Mouse (Mus musculus): ENCODE results near the gene Tnk2. TPM values are rescaled to one million over a fixed set of nuclear protein-coding genes. Genes with fewer than 3 reads are reported as not detected.
A peak's percentile ranks its signal among the peaks of the same experiment; 100 is the strongest.
"Not testable (repeated sequence)": the region's sequence is repeated elsewhere in the genome, so short reads cannot be mapped to it uniquely, and the experiment has no call there.

Tnk2 gene
- total RNA-seq, 2 experiments from 2014 or later = 93.2 to 107 TPM

DNA sequence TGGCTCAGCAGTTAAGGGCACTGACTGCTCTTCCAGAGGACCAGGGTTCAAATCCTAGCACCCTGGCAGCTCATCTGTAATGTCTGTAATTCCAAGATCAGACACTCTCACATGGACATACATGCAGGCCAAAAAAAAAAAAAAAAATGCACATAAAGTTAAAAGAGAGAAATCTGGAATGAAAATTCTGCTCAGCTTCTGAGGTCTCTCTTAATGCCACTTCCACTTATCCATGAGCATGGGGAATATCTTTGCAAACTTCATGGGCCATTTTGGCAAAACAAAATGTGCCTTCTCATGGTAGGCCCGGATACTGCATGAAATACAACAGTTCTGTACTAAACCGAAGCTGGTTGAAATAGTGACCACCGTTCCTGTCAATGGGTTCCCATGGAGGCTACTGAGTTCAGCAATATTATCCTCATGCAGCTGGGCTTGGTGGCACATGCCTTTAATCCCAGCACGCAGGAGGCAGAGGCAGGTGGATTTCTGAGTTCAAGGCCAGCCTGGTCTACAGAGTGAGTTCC is 10.1 kb upstream of the Tnk2 start:
- no peak for DNase-seq (ENCODE audit: extremely low spot score in 1 of 2, low spot score in 2 of 2)
- intact Hi-C loops (cut with DNase I) = no loop called here

GRCm38 (mm10) chr16:32634183-32634582 is 9.5 kb upstream of the Tnk2 start:
- DNase-seq (ENCODE audit: extremely low spot score in 1 of 2, low spot score in 2 of 2) = no peak
- intact Hi-C loops (cut with DNase I) = no loop called here

GRCm38 (mm10) chr16:32635314-32635713 is 8.4 kb upstream of the Tnk2 start:
- peak in 1 of 2 experiments; percentile 56 for DNase-seq (ENCODE audit: extremely low spot score in 1 of 2, low spot score in 2 of 2)
- intact Hi-C loops (cut with DNase I) = loop anchor here (5.0 kb wide), 1 partner anchor 128 kb away; no protein-coding TSS in a partner anchor

DNA sequence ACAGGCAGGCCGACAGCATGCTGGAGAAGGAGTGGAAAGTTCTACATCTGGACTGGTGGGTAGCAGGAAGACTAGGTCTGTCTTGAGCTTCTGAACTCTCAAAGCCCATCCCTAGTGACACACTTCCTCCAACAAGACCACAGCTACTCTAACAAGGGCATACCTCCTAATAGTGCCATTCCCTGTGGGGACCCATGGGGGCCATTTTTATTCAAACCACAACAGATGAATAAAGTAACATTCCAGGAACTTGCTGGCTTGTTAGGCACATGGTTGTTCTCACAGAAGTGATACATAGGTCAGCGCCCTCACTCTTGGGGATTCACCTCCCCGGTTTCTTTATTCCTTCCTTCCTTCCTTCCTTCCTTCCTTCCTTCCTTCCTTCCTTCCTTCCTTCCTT is 7.3 kb upstream of the Tnk2 start:
- intact Hi-C loops (cut with DNase I) = loop anchor here (5.0 kb wide), 1 partner anchor 129 kb away; no protein-coding TSS in a partner anchor
- DNase-seq (ENCODE audit: extremely low spot score in 1 of 2, low spot score in 2 of 2) = no peak

- intact Hi-C loops (cut with DNase I) = loop anchor here (5.0 kb wide), 1 partner anchor 130 kb away; no protein-coding TSS in a partner anchor
- DNase-seq (ENCODE audit: extremely low spot score in 1 of 2, low spot score in 2 of 2) = no peak
Measured at GRCm38 (mm10) chr16:32636871-32637521, 6.7 kb upstream of the Tnk2 start.

- peak; percentile 70 to 87 for DNase-seq (ENCODE audit: extremely low spot score in 1 of 2, low spot score in 2 of 2)
- intact Hi-C loops (cut with DNase I) = loop anchor here (2.0 to 5.0 kb wide), 2 partner anchors 50 to 131 kb away; no protein-coding TSS in a partner anchor
Measured at GRCm38 (mm10) chr16:32638476-32638875, 5.2 kb upstream of the Tnk2 start.

DNA sequence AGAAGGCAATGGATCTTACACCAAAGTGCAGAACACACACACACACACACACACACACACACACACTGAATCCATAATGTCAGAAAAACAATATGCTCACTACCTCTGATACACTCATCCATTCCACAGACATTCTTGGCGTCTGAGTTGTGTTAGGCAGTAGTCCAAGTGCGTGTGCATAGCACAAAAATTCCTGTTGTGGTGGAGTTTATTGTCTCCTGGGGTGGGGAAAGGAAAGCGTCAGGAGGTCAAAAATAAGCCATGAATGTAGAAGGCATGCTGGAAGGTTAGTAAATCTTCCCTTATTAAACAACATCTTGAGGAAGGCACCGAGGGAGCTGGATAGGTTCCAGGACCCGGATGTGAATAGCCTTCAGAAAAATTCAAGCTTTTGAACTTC is 3.6 kb upstream of the Tnk2 start:
- intact Hi-C loops (cut with DNase I) = no loop called here
- peak in 1 of 2 experiments; percentile 57 for DNase-seq (ENCODE audit: extremely low spot score in 1 of 2, low spot score in 2 of 2)

- intact Hi-C loops (cut with DNase I); DNase-seq (ENCODE audit: extremely low spot score in 1 of 2, low spot score in 2 of 2): not testable (repeated sequence)
Measured at GRCm38 (mm10) chr16:32640683-32641082, 3.0 kb upstream of the Tnk2 start.

GRCm38 (mm10) chr16:32641440-32642219 is 2.0 kb upstream of the Tnk2 start:
- DNase-seq (ENCODE audit: extremely low spot score in 1 of 2, low spot score in 2 of 2) = no peak
- intact Hi-C loops (cut with DNase I) = no loop called here

GRCm38 (mm10) chr16:32642280-32642679 is 1.4 kb upstream of the Tnk2 start:
- intact Hi-C loops (cut with DNase I) = no loop called here
- no peak for DNase-seq (ENCODE audit: extremely low spot score in 1 of 2, low spot score in 2 of 2)

- intact Hi-C loops (cut with DNase I) = no loop called here
- peak in 1 of 2 experiments; percentile 82 for DNase-seq (ENCODE audit: extremely low spot score in 1 of 2, low spot score in 2 of 2)
Measured at GRCm38 (mm10) chr16:32644069-32644800, 561 bp downstream of the Tnk2 start.

DNA sequence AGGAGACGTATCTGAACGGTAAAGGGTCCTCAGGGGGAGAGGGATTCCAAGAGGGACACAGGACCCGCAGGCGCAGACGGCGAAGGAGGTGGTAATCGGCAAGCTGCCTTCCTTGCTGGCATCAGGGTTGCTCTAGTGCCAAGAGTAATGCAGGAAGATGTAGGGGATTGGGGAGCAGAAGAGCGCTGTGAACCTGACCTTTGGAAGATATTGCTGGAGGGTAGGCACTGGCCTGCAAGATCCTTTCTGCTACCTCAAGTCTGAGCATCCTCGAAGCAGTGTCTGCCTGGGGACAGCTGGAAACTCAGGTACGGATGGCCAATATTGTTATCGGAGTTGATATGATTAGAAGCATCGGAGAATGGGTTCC is 1.1 kb downstream of the Tnk2 start:
- DNase-seq (ENCODE audit: extremely low spot score in 1 of 2, low spot score in 2 of 2) = no peak
- intact Hi-C loops (cut with DNase I) = no loop called here

GRCm38 (mm10) chr16:32645361-32645914 is 1.8 kb downstream of the Tnk2 start:
- intact Hi-C loops (cut with DNase I) = no loop called here
- peak in 1 of 2 experiments; percentile 70 for DNase-seq (ENCODE audit: extremely low spot score in 1 of 2, low spot score in 2 of 2)

DNA sequence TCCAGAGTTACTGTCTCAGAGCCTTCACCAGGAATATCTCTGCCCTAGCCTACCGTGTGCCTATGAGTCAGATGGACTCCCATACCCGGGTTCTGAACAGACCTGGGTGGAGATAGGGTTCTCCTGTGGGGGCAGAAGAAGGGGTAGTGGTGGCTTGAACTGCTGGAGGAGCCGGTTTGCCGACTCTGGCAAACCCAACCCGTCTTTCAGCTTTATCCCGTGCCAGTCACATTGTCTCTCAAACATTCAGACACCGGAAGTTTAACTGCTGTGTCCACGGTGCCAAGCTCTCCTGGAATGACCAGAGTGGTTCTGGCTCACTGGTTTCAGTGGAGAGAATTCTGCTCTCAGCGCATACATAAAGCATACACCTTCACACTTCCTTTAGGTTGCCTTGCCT is 2.3 kb downstream of the Tnk2 start:
- no peak for DNase-seq (ENCODE audit: extremely low spot score in 1 of 2, low spot score in 2 of 2)
- intact Hi-C loops (cut with DNase I) = no loop called here

- no peak for DNase-seq (ENCODE audit: extremely low spot score in 1 of 2, low spot score in 2 of 2)
- intact Hi-C loops (cut with DNase I) = no loop called here
Measured at GRCm38 (mm10) chr16:32647712-32648111, 4.0 kb downstream of the Tnk2 start.

- intact Hi-C loops (cut with DNase I) = no loop called here
- DNase-seq (ENCODE audit: extremely low spot score in 1 of 2, low spot score in 2 of 2) = no peak
Measured at GRCm38 (mm10) chr16:32650461-32650860, 6.8 kb downstream of the Tnk2 start.

DNA sequence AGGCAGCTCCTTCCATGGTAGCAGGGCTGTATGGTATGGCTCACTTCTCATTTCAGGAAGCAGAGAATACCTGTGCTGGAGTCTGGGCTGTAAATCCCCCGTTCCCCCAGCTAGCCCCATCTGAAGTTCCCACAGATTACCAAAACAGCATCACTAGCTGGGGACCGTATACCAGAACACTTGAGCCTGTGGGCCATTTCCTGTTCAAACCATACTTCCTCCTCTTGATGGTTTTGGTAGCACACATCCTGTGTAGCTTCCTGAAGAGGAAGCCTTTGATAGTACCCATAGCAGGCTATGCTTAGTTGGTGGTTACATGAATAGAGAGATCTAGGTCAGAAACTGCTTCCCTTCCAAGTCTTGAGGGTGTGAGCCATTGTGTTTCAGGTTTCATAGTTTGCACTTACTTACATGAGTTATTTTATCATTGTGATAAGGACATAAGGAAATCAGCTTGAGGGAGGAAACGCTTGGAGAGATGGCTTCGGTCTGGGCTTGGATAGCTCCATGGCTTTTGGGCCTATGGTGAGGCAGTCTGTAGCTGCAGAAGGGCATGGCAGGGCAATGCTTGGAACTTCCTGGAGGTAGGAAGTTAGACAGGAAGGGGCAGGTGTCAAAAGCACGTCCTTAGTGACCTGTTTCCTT is 7.4 kb downstream of the Tnk2 start:
- intact Hi-C loops (cut with DNase I) = no loop called here
- DNase-seq (ENCODE audit: extremely low spot score in 1 of 2, low spot score in 2 of 2) = no peak

GRCm38 (mm10) chr16:32654071-32654733 is 10.5 kb downstream of the Tnk2 start:
- intact Hi-C loops (cut with DNase I) = no loop called here
- peak in 1 of 2 experiments; percentile 32 for DNase-seq (ENCODE audit: extremely low spot score in 1 of 2, low spot score in 2 of 2)
